Mouse (Mus musculus) right cerebral cortex, postnatal 25 days (tissue): ENCODE measurements around the gene Actb.

Experiments
- DNase-seq: peaks from one replicate; pipeline ENCODE4 v3.0.0; 2022

The Actb gene

DNA sequence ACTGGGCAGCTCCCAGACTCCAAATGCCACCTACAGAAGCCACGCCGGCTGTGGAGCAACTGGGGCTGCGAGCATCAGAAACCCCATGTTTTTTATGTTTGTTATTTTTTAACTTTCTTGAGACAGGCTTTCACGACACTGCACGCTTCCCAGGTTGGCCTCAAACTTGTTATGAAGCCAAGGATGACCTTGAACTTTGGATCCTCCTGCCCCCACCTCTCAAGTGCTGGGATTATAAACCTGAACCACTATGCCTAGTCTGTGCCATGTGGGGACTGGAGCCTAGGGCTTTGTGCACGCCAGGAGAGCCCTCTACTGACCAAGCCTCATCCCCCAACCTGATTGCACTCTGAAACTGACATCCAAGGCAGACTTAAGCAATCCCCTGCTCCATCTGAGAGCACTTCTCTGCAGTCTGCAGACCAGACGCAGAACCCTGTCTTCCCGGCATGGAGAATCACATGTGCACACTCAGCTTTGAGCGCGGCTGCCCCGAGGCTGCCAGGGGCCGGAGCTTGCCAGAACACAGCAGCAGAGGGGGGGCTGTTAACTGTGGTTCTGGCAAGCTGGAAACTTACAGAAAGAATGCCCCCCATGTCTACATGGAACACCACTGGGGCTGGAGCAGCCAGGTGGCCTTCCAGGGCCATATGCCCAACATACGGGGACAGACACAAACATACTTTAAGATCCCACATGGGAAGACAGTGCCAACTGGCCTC, 31.6 kb downstream of the Actb start:
- DNase-seq = no peak

DNA sequence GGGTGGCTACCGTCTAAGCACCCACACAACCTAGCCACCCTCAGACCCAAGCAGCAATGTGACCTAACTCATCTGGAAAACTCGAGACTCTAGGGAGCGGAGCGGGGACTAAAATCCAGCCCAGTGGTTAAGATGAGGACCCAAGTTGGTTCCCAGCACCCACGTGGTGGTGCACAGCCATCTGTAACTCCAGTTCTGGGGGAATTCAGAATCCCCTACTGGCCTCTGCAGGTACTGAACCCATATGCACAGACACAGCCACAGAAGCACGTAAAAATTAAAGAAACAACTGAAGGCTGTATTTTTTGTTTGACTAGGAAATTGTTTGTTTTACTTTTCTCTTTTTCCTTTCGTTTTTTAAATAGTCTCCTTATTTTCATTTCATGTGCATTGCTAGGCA, 32.8 kb downstream of the Actb start:
- DNase-seq = no peak

DNA sequence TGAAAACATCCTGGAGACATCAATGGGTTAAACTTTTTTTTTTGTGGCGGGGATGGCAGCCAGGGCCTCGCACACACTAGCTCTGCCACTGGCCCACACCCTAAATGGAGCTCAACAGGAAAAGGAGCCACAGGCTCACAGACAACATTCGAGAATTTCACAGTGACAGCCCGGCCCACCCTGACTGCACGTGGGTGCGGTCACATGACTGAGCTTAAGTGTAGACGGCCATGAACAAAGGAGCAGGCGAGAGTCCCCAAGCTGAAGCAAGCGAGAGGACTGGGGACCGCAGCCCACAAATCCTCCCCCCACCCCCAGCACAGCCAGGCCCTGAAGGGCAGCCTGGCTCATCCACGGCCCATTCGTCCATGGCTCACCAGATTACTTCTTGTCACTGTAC, 34.8 kb downstream of the Actb start:
- DNase-seq = no peak

- no peak for DNase-seq
These were observed 37.1 kb downstream of the Actb start for GRCm38 (mm10) chr5:142869463-142869862.

DNA sequence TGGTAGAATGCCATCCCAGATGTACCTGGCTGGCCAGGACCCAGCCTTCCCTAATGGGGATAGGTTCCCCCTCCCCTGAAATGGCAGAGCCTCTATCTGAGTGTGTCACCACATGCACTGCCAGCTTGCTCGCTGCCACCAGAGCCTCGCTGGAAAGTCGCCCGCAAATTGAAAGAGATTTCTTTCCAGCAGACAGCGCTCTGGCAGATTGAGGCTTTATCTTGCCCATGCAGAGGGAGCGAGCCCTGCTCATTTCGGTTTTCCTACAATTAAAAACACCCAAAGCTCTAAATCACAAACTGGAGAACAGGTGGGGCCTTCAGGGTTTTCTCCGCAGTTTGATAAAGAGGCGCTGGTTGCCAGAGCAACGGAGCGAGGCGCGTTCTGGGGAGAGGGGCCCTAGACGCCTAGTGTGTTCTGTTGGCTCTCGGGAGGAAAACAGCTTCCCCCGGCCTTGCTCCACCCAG, 48.8 kb downstream of the Actb start:
- peak; percentile 73 for DNase-seq

DNA sequence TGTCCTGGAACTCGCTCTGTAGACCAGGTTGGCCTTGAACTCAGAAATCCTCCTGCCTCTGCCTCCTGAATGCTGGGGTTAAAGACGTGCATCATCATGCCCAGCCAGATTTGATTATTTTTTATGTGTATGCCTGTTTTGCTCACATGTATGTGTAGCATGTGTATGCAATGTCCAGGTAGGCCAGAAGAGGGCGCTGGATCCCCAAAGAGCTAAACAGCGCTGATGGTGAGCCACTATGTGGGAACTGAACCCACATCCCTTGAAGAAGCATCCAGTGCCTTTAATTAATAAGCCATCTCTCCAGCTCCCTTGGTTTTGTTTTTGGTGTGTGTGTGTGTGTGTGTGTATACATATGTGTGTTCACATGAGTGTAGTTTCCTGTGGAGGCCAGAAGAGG, 50.1 kb downstream of the Actb start:
- DNase-seq = no peak

- DNase-seq = no peak
These were observed 51.7 kb downstream of the Actb start for GRCm38 (mm10) chr5:142854877-142855276.

DNA sequence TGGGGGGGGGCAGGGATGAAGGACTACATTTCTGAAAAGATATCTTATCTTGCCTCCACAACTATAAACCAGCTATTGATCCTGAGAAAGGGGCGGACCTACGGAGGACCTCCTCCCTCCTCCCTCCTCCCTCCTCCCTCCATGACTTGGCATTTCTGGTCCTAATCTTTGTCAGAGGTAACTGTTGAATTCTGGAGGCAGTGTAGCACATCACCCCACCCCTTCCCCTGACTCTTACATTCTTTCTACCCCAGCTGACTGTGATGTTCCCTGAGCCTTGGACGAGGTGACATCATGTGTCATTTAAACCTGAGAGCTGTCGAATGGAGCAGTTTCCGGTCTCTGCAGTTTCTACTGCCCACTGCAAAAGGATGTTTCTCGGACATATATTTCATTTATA, 53.0 kb downstream of the Actb start:
- no peak for DNase-seq
